Mouse (Mus musculus) E14TG2a.4 (cell line): ENCODE data around the gene M1ap.
A peak's percentile ranks its signal among the peaks of the same experiment; 100 is the strongest.

Experiments used
- H3K27me3 ChIP-seq: 2 replicates; pipeline ENCODE4 v1.6.1; 2014; ENCODE audit warnings: low read length, control low read depth; ENCODE audit not compliant: insufficient read depth
- H3K36me3 ChIP-seq: 2 replicates; pipeline ENCODE4 v1.6.1; 2014; ENCODE audit warnings: low read length, control low read depth; ENCODE audit not compliant: insufficient read depth
- H3K4me1 ChIP-seq: replicated peaks from 2 replicates; pipeline ENCODE4 v1.6.1; 2014; ENCODE audit warnings: low read depth, low read length, control low read depth
- H3K4me3 ChIP-seq: replicated peaks from 2 replicates; pipeline ENCODE4 v1.5.1; 2014; ENCODE audit warnings: mild to moderate bottlenecking, low read length
- H3K9me3 ChIP-seq: 2 replicates; pipeline ENCODE4 v1.6.1; 2014; ENCODE audit warnings: low read length, control low read depth
- CTCF ChIP-seq: conservative IDR thresholded peaks from 2 replicates; pipeline ENCODE4 v1.5.1; 2014; ENCODE audit warnings: low read length
- NANOG ChIP-seq: IDR thresholded peaks from 2 replicates; pipeline ENCODE4 v1.6.1; 2014; ENCODE audit warnings: borderline replicate concordance, low read length, mixed read lengths
- POU5F1 ChIP-seq: IDR thresholded peaks from 2 replicates; pipeline ENCODE4 v1.6.1; 2014; ENCODE audit warnings: low read length, borderline replicate concordance

Gene M1ap

DNA sequence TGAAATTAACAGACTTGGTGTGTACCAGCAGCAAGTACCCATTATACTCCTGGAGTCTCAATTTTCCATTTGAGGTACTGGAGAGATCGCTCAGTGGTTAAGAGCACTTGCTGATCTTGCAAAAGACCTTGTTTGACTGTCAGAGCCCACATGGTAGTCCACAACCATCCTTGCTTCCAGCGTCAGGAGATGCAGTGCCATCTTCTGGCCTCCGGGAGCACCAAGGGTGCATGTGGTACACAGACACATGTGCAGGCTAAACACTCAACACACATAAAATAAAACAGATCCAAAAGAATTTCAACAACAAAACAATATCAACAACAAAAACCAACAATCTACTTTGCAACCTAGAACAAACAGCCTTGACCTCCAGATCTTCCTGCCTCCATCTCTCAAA lies 21.7 kb upstream of the M1ap start:
- H3K9me3 ChIP-seq: no peaks in the 10 kb centered on the region
- H3K27me3 ChIP-seq: peaks cover 26% of the 10 kb centered on the region
- no peaks in the 10 kb centered on the region for H3K36me3 ChIP-seq
- H3K4me1 ChIP-seq: no peaks in the 10 kb centered on the region
- no peak overlapping the region for H3K4me3 ChIP-seq
- TF ChIP-seq NANOG (no peak), CTCF (peak; percentile 22)

- H3K27me3 ChIP-seq: peaks cover 29% of the 10 kb centered on the region
- no peak for TF ChIP-seq CTCF
- no peak for TF ChIP-seq NANOG
- no peak for TF ChIP-seq POU5F1
- no peak overlapping the region for H3K4me3 ChIP-seq
- no peaks in the 10 kb centered on the region for H3K36me3 ChIP-seq
- H3K9me3 ChIP-seq: no peaks in the 10 kb centered on the region
- no peaks in the 10 kb centered on the region for H3K4me1 ChIP-seq
These were observed 20.6 kb upstream of the M1ap start for GRCm38 (mm10) chr6:82926106-82926505.

GRCm38 (mm10) chr6:82926528-82926927 lies 20.2 kb upstream of the M1ap start:
- peaks cover 29% of the 10 kb centered on the region for H3K27me3 ChIP-seq
- H3K4me3 ChIP-seq: no peak overlapping the region
- no peaks in the 10 kb centered on the region for H3K9me3 ChIP-seq
- no peak for TF ChIP-seq NANOG
- no peak for TF ChIP-seq CTCF
- TF ChIP-seq POU5F1: no peak
- H3K36me3 ChIP-seq: no peaks in the 10 kb centered on the region
- no peaks in the 10 kb centered on the region for H3K4me1 ChIP-seq

- Histone ChIP-seq H3K36me3 (no peaks in the 10 kb centered on the region), H3K9me3 (no peaks in the 10 kb centered on the region), H3K4me1 (no peaks in the 10 kb centered on the region), H3K4me3 (no peak overlapping the region), H3K27me3 (peaks cover 34% of the 10 kb centered on the region)
- TF ChIP-seq POU5F1 (no peak), NANOG (no peak), CTCF (no peak)
These were observed 19.1 kb upstream of the M1ap start for GRCm38 (mm10) chr6:82927617-82928016.

DNA sequence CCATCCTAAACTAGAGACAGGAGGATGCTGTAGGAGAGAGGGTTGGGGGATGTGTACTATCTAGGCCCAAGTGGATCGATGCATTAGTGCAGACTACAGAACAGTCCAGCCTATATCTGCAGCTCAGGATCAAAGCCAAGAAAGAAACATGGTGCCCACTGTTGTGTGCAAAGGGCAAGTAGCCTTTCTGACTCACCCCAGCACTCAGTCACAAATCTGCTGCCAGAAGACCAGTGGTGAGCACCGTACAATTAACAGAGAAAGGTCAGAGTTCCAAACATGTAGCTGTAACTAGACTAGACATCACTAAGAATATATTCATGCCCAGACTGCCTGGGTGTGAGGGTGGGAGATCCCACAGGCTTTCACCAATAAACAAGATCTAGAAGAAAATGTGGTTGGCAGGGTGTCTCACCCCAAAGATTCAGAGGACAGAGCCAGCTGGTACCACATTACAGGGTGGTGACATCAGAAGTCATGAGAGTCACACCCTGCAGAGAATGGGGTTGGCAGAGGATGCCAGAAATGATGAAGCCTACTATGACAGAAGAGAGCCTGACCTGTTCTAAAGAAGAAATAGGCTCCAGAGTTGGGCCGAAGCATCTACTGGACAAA lies 12.0 kb upstream of the M1ap start:
- TF ChIP-seq POU5F1: no peak
- no peak for TF ChIP-seq CTCF
- no peak for TF ChIP-seq NANOG
- peaks cover 8% of the 10 kb centered on the region for H3K4me1 ChIP-seq
- peaks cover 58% of the 10 kb centered on the region for H3K27me3 ChIP-seq
- H3K4me3 ChIP-seq: no peak overlapping the region
- no peaks in the 10 kb centered on the region for H3K9me3 ChIP-seq
- no peaks in the 10 kb centered on the region for H3K36me3 ChIP-seq

DNA sequence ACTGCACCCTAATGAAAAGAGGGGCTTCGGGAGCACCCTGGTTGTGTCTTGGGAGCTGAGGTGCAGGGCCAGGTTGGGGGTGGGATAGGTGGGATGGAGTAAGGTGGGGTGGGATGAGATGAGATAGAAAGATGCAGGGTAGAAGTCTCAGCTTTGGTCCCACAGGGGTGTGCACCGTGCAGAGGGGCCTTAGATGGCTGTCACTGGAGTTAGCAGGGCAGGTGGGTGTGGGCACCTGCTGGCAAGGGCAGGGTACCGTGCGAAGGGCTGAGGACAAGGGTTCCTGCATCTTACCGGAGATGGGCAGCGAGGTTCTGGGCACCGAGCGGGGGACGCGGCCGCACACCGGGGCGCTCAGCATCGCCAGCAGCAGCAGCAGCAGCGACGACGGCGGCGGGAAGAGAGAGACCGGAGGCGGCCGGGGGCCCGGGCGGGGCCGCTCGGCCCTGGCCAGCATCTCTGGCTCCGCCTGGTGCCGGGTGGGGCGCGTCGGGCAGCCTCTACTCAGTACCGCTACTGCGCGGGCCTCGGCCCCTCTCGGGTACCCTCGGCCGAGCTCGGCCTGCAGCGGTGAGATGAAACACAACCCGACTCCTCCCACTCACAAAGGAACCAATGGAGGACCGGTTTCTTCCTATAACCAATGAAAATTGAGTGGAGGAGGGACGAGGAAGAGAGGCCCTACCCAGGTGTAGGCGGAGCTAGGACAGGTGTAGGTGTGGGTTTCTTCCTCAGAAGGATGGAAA lies 7.4 kb upstream of the M1ap start, which contains the start of gene Sema4f:
Gene Sema4f, minus strand, starts transcription at position 603 of the 746 bp plus-strand sequence.
- TF ChIP-seq NANOG: no peak
- no peak for TF ChIP-seq CTCF
- TF ChIP-seq POU5F1: no peak
- H3K9me3 ChIP-seq: peaks cover 5% of the 10 kb centered on the region
- H3K27me3 ChIP-seq: peaks cover 38% of the 10 kb centered on the region
- H3K36me3 ChIP-seq: no peaks in the 10 kb centered on the region
- peaks cover 8% of the 10 kb centered on the region for H3K4me1 ChIP-seq
- H3K4me3 ChIP-seq: peak within 1 kb of the TSS; percentile 90

- Histone ChIP-seq H3K36me3 (no peaks in the 10 kb centered on the region), H3K9me3 (peaks cover 5% of the 10 kb centered on the region), H3K4me1 (peaks cover 8% of the 10 kb centered on the region), H3K4me3 (no peak overlapping the region), H3K27me3 (peaks cover 36% of the 10 kb centered on the region)
- no peak for TF ChIP-seq NANOG
- TF ChIP-seq POU5F1: no peak
- TF ChIP-seq CTCF: no peak
These were observed 5.9 kb upstream of the M1ap start for GRCm38 (mm10) chr6:82940765-82941164.

DNA sequence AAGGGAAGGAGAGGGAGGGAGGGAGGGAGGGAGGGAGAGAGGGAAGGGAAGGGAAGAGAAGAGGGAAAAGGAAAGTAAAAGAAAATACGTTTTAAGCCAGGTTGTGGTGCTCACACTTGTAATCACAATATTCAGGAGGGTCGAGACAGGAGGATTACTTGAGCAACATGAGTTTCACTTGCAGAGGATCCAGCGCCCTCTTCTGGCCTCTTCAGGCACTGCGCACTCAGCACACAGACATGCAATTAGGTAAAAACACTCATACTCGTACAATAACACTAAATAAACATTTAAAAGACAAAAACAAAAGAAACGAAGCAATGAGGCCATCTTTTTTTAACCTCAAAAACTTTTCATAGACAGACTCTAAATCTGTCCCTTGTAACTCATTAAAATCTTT lies 952 bp upstream of the M1ap start:
- Histone ChIP-seq H3K27me3 (peaks cover 13% of the 10 kb centered on the region), H3K36me3 (no peaks in the 10 kb centered on the region), H3K4me3 (no peak overlapping the region), H3K9me3 (peaks cover 5% of the 10 kb centered on the region), H3K4me1 (peaks cover 14% of the 10 kb centered on the region)
- TF ChIP-seq NANOG (no peak), POU5F1 (no peak), CTCF (peak; percentile 98)
